Mouse (Mus musculus) midbrain, embryonic 11.5 days (tissue): ENCODE data around the gene Defb20. TPM values are rescaled to one million over a fixed set of nuclear protein-coding genes. Genes with fewer than 3 reads are reported as not detected.
A peak's percentile ranks its signal among the peaks of the same experiment; 100 is the strongest.

Experiments used
- ATAC-seq: fragments of 200-750 bp; cut with Nextera tagmentation; 2 replicates; pipeline ENCODE4 v1.8.0; 2017; ENCODE audit warnings: moderate TSS enrichment, moderate library complexity; ENCODE audit not compliant: low FRiP score
- DNase-seq: peaks from one replicate; pipeline ENCODE4 v3.0.0; 2015; ENCODE audit warnings: low spot score; ENCODE audit errors: missing footprints
- H3K27ac ChIP-seq: fragments of 300-500 bp; sonication (generic); 2 replicates; pipeline ENCODE4 v1.5.1; 2014; ENCODE audit warnings: low read depth, low read length
- H3K27me3 ChIP-seq: fragments of 300-500 bp; sonication (generic); 2 replicates; pipeline ENCODE4 v1.6.1; 2014; ENCODE audit warnings: mild to moderate bottlenecking, low read length, moderate library complexity, mixed read lengths; ENCODE audit not compliant: control insufficient read depth, insufficient read depth
- H3K36me3 ChIP-seq: fragments of 300-500 bp; sonication (generic); 2 replicates; pipeline ENCODE4 v1.6.1; 2014; ENCODE audit warnings: mild to moderate bottlenecking, low read length, moderate library complexity, mixed read lengths; ENCODE audit not compliant: control insufficient read depth, insufficient read depth
- H3K4me1 ChIP-seq: fragments of 300-500 bp; sonication (generic); 2 replicates; pipeline ENCODE4 v1.6.1; 2014; ENCODE audit warnings: low read length; ENCODE audit not compliant: control insufficient read depth, insufficient read depth
- H3K4me2 ChIP-seq: fragments of 300-500 bp; sonication (generic); 2 replicates; pipeline ENCODE4 v1.6.1; 2014; ENCODE audit warnings: mild to moderate bottlenecking, moderate library complexity
- H3K4me3 ChIP-seq: fragments of 300-500 bp; sonication (generic); 2 replicates; pipeline ENCODE4 v1.5.1; 2014; ENCODE audit warnings: low read depth, low read length
- H3K9ac ChIP-seq: fragments of 300-500 bp; sonication (generic); 2 replicates; pipeline ENCODE4 v1.6.1; 2014; ENCODE audit warnings: low read length
- H3K9me3 ChIP-seq: fragments of 300-500 bp; sonication (generic); 2 replicates; pipeline ENCODE4 v1.6.1; 2016; ENCODE audit warnings: low read length; ENCODE audit not compliant: control insufficient read depth
- WGBS: fragments of 180-500 bp; shearing (Covaris S2); extraction: QIAGEN DNeasy Blood & Tissue Kit; methylation state at CpG from one replicate; pipeline ENCODE4 v1.1.7; 2014; 5-methylcytosine and 5-hydroxymethylcytosine counted together
- polyA plus RNA-seq: library from polyadenylated mRNA; unstranded; fragments of >200 nt; fragmentation: Nextera tagmentation; extraction: Ambion mirVana; gene quantifications from 2 replicates; pipeline ENCODE4 v1.2.1, GENCODE M21; 2014

Defb20 gene
- polyA plus RNA-seq, 1 experiment from 2014 or later: not detected

- ATAC-seq (no peak), DNase-seq (no peak)
- Histone ChIP-seq H3K4me2 (no peak overlapping the region), H3K36me3 (no peaks in the 10 kb centered on the region), H3K27me3 (no peaks in the 10 kb centered on the region), H3K4me3 (no peak overlapping the region), H3K27ac (no peak overlapping the region), H3K4me1 (no peaks in the 10 kb centered on the region), H3K9me3 (no peaks in the 10 kb centered on the region), H3K9ac (no peak overlapping the region)
- WGBS: 75% methylated on average over 2 of the region's 2 CpGs
These were observed 30.2 kb upstream of the Defb20 start for GRCm38 (mm10) chr2:152446642-152447041.

GRCm38 (mm10) chr2:152447461-152447860 is 29.4 kb upstream of the Defb20 start:
- DNase-seq (no peak), ATAC-seq (no peak)
- no peaks in the 10 kb centered on the region for H3K36me3 ChIP-seq
- no peak overlapping the region for H3K9ac ChIP-seq
- no peak overlapping the region for H3K4me3 ChIP-seq
- WGBS: 57% methylated on average over 5 of the region's 5 CpGs
- no peak overlapping the region for H3K27ac ChIP-seq
- no peaks in the 10 kb centered on the region for H3K4me1 ChIP-seq
- no peaks in the 10 kb centered on the region for H3K27me3 ChIP-seq
- no peak overlapping the region for H3K4me2 ChIP-seq
- H3K9me3 ChIP-seq: no peaks in the 10 kb centered on the region

- WGBS: 5% methylated on average over 5 of the region's 5 CpGs
- no peaks in the 10 kb centered on the region for H3K27me3 ChIP-seq
- no peaks in the 10 kb centered on the region for H3K9me3 ChIP-seq
- H3K4me1 ChIP-seq: no peaks in the 10 kb centered on the region
- no peaks in the 10 kb centered on the region for H3K36me3 ChIP-seq
- no peak overlapping the region for H3K4me3 ChIP-seq
- H3K4me2 ChIP-seq: no peak overlapping the region
- DNase-seq (peak; percentile 96), ATAC-seq (no peak)
- no peak overlapping the region for H3K9ac ChIP-seq
- no peak overlapping the region for H3K27ac ChIP-seq
These were observed 26.6 kb upstream of the Defb20 start for GRCm38 (mm10) chr2:152450241-152450640.

- Histone ChIP-seq H3K27ac (no peak overlapping the region), H3K36me3 (no peaks in the 10 kb centered on the region), H3K4me1 (no peaks in the 10 kb centered on the region), H3K4me3 (no peak overlapping the region), H3K9me3 (no peaks in the 10 kb centered on the region), H3K9ac (no peak overlapping the region), H3K4me2 (no peak overlapping the region), H3K27me3 (no peaks in the 10 kb centered on the region)
- 75% methylated on average over 4 of the region's 4 CpGs for WGBS
- DNase-seq (no peak), ATAC-seq (no peak)
These were observed 24.6 kb upstream of the Defb20 start for GRCm38 (mm10) chr2:152452101-152452781.

GRCm38 (mm10) chr2:152459241-152459640 is 17.6 kb upstream of the Defb20 start:
- WGBS: 81% methylated on average over 13 of the region's 13 CpGs
- DNase-seq: no peak

GRCm38 (mm10) chr2:152464570-152465150 is 12.2 kb upstream of the Defb20 start, which contains the start of gene Defb23:
Gene Defb23, minus strand, starts transcription at chr2:152464620.
- ATAC-seq: no peak
- Histone ChIP-seq H3K9ac (no peak within 1 kb of the TSS), H3K36me3 (no peaks in the 10 kb centered on the region), H3K27me3 (no peaks in the 10 kb centered on the region), H3K27ac (no peak within 1 kb of the TSS), H3K4me3 (no peak within 1 kb of the TSS), H3K4me1 (no peaks in the 10 kb centered on the region), H3K9me3 (no peaks in the 10 kb centered on the region), H3K4me2 (no peak within 1 kb of the TSS)
- no peak for DNase-seq
- WGBS: 93% methylated on average over 3 of the region's 3 CpGs

More at GRCm38 (mm10) chr2:152459241-152459640, 17.6 kb upstream of the Defb20 start:
- H3K36me3 ChIP-seq: no peaks in the 10 kb centered on the region
- no peaks in the 10 kb centered on the region for H3K9me3 ChIP-seq
- ATAC-seq: no peak
- H3K4me2 ChIP-seq: no peak overlapping the region
- no peaks in the 10 kb centered on the region for H3K27me3 ChIP-seq
- H3K9ac ChIP-seq: no peak overlapping the region
- H3K27ac ChIP-seq: no peak overlapping the region
- H3K4me3 ChIP-seq: no peak overlapping the region
- H3K4me1 ChIP-seq: no peaks in the 10 kb centered on the region

- Histone ChIP-seq H3K4me2 (no peak overlapping the region), H3K36me3 (no peaks in the 10 kb centered on the region), H3K27me3 (no peaks in the 10 kb centered on the region), H3K4me3 (no peak overlapping the region), H3K27ac (no peak overlapping the region), H3K4me1 (no peaks in the 10 kb centered on the region), H3K9ac (no peak overlapping the region), H3K9me3 (no peaks in the 10 kb centered on the region)
- DNase-seq (peak; percentile 90), ATAC-seq (no peak)
- WGBS: 35% methylated on average over 7 of the region's 7 CpGs
These were observed 5.9 kb upstream of the Defb20 start for GRCm38 (mm10) chr2:152470973-152471372.

- WGBS: 41% methylated on average over 3 of the region's 3 CpGs
- no peak overlapping the region for H3K27ac ChIP-seq
- no peaks in the 10 kb centered on the region for H3K4me1 ChIP-seq
- no peak overlapping the region for H3K4me2 ChIP-seq
- no peak overlapping the region for H3K9ac ChIP-seq
- H3K9me3 ChIP-seq: no peaks in the 10 kb centered on the region
- H3K36me3 ChIP-seq: no peaks in the 10 kb centered on the region
- no peak overlapping the region for H3K4me3 ChIP-seq
- ATAC-seq (no peak), DNase-seq (no peak)
- no peaks in the 10 kb centered on the region for H3K27me3 ChIP-seq
These were observed 4.4 kb upstream of the Defb20 start for GRCm38 (mm10) chr2:152472434-152472833.

GRCm38 (mm10) chr2:152480881-152481280 is 4.0 kb downstream of the Defb20 start:
- WGBS: 90% methylated on average over 3 of the region's 3 CpGs
- DNase-seq: no peak
- Histone ChIP-seq H3K9ac (no peak overlapping the region), H3K27me3 (no peaks in the 10 kb centered on the region), H3K4me2 (no peak overlapping the region), H3K36me3 (no peaks in the 10 kb centered on the region), H3K4me1 (no peaks in the 10 kb centered on the region), H3K27ac (no peak overlapping the region), H3K4me3 (no peak overlapping the region), H3K9me3 (no peaks in the 10 kb centered on the region)
- no peak for ATAC-seq
